Mouse (Mus musculus) ES-Bruce4 (cell line): ENCODE data around the gene Nelfb.

Source experiments
- CTCF ChIP-seq: IDR thresholded peaks from one replicate; pipeline ENCODE4 v1.8.1; 2011; ENCODE audit warnings: low read depth, low read length
- EP300 ChIP-seq: IDR thresholded peaks from 2 replicates; pipeline ENCODE4 v1.6.1; 2011; ENCODE audit warnings: low read depth, low read length; ENCODE audit not compliant: insufficient read depth
- POLR2A ChIP-seq: IDR thresholded peaks from one replicate; pipeline ENCODE4 v1.8.1; 2011; ENCODE audit warnings: low read length; ENCODE audit not compliant: insufficient read depth

DNA sequence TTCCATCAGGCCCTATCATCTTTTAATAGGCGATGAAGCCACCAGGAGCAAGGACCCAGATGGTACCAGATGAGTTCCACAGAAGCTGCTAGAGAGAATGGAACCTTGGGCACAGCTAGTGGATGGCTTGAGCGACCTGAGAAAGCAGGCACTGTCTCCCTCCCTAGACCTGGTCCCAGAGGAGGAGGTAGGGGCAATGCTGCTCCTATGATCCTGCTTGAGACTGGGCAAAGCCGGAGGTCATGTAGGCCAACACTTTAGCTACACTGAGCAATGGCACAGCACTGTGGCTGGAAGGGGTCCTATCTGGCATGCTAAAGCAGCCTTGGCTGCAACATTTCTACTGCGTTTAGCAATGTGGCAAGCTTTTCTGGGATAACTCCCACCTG is 35.6 kb downstream of the Nelfb start:
- TF ChIP-seq POLR2A (no peak), EP300 (no peak), CTCF (no peak)
